Mouse (Mus musculus) bone marrow macrophage, adult 2 months (primary cell): ENCODE results near the gene Styxl1.

Experiments
- CTCF ChIP-seq: IDR thresholded peaks from 2 replicates; pipeline ENCODE4 v1.5.1; 2012; ENCODE audit warnings: low read depth, mild to moderate bottlenecking, low read length, moderate library complexity
- POLR2A ChIP-seq: IDR thresholded peaks from 2 replicates; pipeline ENCODE4 v1.6.1; 2012; ENCODE audit warnings: mild to moderate bottlenecking, low read depth, low read length, borderline replicate concordance

DNA sequence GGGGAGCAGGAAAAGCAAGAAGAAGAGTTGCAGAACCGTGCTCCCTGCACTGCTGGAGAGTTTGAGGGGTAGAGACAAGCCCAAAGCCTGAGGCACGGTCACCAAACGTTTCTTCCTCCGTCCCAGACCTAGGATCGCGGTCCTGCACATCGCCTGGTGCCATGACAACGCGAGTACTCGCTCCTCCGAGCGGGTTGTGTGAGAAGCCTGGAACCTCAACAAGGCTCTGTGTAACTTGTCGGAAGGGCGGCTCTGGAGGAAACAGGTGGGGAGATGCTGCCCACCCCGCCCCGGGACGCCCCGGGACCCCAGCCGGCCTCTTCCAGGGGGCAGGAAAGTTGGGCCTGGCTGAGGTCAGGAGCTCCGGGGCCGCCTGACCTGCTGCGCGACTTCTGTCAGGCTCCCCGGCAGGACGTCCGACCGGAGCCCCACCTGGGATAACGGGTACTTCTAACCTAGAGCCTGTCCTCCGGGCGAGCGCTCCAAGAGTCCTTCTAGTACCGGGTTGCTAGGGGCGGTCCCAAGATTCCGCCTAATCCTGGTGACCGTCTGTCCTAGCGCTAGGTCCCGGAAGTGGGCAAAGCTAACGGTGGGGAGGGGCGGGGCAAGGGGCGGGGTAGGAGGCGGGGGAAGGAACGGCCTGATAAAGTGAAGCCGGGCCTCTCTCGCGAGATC lies at the start of gene Styxl1:
- no peak for TF ChIP-seq CTCF
- no peak for TF ChIP-seq POLR2A
